Mouse (Mus musculus) kidney, adult 2 months (tissue): ENCODE results near the gene Dock2.

ENCODE experiments used
- CTCF ChIP-seq: fragments of 200-500 bp; conservative IDR thresholded peaks from 2 replicates; pipeline ENCODE4 v1.5.1; 2011; ENCODE audit warnings: low read depth, mild to moderate bottlenecking, control low read depth, low read length, moderate library complexity, mixed read lengths; ENCODE audit not compliant: insufficient read depth, insufficient read length
- POLR2A ChIP-seq: fragments of 200-500 bp; IDR thresholded peaks from one replicate; pipeline ENCODE4 v1.6.1; 2011; ENCODE audit warnings: low read depth, low read length, control low read depth

DNA sequence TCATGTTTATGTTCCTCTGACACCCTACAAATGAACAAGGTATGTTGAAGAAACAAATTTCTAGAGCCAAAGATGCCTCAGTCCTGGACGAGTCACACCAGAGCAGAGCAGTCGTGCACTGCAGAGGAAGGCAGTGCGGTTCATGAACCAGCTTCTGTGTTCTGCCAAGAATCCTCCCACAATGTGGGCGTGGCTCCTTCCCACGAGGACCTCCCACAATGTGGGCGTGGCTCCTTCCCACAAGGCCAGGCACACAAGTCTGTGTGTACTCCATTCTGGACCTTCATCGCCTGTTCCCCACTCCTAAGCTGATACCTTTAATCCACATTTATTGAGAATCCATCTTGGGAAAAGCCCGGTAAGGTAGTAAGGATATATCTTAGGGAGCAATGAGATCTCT, 8.2 kb upstream of the Dock2 start:
- no peak for TF ChIP-seq POLR2A
- TF ChIP-seq CTCF: no peak
